Mouse (Mus musculus) layer of hippocampus, postnatal 10 days (tissue): ENCODE data around the gene Gm49673. TPM values are rescaled to one million over a fixed set of nuclear protein-coding genes. Genes with fewer than 3 reads are reported as not detected.
"Not testable (repeated sequence)": the region's sequence is repeated elsewhere in the genome, so short reads cannot be mapped to it uniquely, and the experiment has no call there.

Source experiments
- DNase-seq, 2 experiments: peaks; one replicate each; pipeline ENCODE4 v3.0.0; 2021; ENCODE audit warnings: low spot score in 2 of 2
- total RNA-seq, 2 experiments: library from RNA; stranded (reverse); gene quantifications; 2 replicates each; pipeline ENCODE4 v1.2.3; 2021

The Gm49673 gene
- total RNA-seq, 2 experiments from 2014 or later: 0.39 TPM; not detected in 1

DNA sequence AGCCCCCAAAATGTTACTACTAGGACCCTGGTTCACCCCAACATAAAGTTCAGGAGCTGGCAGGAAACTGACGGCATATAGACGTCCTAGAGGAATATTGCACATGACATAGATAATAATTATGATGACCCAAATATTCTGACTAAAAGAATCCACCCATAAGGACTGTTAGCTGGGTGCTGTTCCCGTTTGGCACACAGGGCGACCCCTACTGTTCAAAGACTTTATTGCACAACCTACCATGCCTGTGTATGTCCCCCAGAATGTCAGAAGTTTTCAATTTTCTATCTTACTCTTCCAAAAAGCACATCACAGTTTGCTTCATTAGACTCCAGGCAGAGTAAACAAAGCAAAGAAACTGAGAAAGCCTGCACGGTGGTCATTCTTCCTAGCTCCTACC lies 101.4 kb downstream of the Gm49673 start:
- DNase-seq: peak; percentile 76 to 83

DNA sequence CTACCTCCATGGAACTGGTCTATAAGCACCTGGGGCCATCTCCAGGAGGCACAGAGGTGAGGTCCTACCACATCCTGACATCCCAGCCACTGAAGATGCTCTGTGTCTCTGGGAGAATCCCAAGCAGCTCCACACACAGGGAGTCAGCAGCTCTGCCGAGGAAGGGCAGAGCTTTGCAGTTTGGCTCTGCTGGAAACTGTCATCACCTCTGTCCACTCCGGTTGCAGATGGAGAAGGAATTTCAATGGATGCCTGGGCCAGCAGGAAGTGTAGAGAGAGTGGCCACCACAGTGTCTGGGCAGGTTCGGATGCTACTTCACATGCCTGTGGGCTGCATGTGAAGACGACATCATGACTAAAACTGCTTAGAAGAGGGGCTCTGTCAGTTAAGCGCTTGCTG lies 106.4 kb downstream of the Gm49673 start:
- not testable (repeated sequence) for DNase-seq

DNA sequence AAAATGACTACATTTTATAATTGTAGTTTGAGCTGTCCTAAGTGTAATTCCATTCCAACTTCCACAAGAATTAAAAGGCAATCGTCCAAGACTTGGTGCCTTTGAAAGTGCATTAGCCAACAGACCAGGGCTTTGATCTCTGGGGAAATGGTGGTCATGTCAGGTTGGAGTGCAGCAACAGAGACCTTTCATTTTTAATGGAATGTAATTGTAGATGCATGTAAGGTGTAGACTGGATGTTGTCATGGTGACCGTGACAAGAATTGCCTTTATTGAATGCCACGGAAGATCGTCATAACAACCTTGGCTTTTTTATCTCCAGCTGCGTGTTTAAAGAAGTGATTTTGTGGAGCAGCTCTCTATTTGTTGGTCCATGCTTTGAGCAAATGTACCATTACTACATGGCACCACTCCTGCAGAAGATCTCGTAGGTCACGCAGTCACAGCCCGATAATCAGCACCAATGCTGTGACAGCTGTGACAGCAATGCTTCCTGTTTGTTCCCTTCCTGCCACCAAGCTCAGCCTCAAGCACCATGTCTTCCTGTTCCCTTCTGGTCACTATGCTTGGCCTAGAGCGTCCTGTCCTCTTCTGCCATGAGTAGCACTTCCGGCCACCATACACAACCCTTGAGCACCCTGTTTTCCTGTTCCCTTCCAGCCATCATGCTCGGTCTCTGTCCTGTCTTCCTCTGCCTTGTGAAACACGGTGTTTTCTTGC lies 107.5 kb downstream of the Gm49673 start:
- DNase-seq: not testable (repeated sequence)

- not testable (repeated sequence) for DNase-seq
Measured at GRCm38 (mm10) chr17:8036976-8037375, 110.6 kb downstream of the Gm49673 start.

Other genes starting within 250 kb of the Gm49673 start
- 1 to 10 TPM; 4.8 to 5.4 TPM for gene Tagap, start 221.8 kb downstream of the Gm49673 start, total RNA-seq
- 10 to 100 TPM; 33.2 to 35.0 TPM for gene Rsph3a, start 202.2 kb downstream of the Gm49673 start, total RNA-seq
- gene Rnaset2a, start 309 bp upstream of the Gm49673 start, total RNA-seq: 1 to 10 TPM; 6.2 to 6.8 TPM
- 10 to 100 TPM; 18.9 to 22.7 TPM for gene Fgfr1op, start 17.7 kb upstream of the Gm49673 start, total RNA-seq
- gene Ccr6, start 88.3 kb upstream of the Gm49673 start, total RNA-seq: under 1 TPM in 1 of 2 experiments, not detected in 1; 0.27 TPM
- gene Mpc1, start 135.1 kb upstream of the Gm49673 start, total RNA-seq: 100 to 1,000 TPM; 147 to 163 TPM
- 10 to 100 TPM; 64.9 to 67.6 TPM for gene Sft2d1, start 163.3 kb upstream of the Gm49673 start, total RNA-seq
- gene Prr18, start 189.7 kb upstream of the Gm49673 start, total RNA-seq: 10 to 100 TPM in 1 of 2 experiments, 1 to 10 TPM in 1; 9.3 to 11.1 TPM
- gene T2, start 208.2 kb upstream of the Gm49673 start, total RNA-seq: under 1 TPM; 0.87 to 0.89 TPM